Mouse (Mus musculus): Measurements from ENCODE around the gene Cpne7.

DNA sequence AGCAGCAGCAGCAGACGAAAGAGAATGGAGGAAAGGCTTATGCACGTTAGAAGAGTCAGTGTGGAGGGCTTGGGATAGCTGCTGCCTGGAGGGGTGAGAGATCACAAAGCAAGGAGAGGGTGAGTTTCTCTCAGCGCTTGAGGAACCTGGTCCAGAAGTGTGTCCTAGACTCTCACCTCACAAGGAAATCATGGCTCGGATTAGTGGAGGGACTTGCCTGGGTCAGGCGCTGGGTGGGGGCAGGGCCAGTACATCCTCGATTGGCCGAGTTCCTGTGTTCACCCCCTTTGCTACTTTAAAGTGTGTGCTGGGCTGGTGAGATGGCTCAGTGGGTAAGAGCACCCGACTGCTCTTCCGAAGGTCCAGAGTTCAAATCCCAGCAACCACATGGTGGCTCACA lies 18.6 kb downstream of the Cpne7 start:
- TF ChIP-seq CTCF (IDR thresholded peaks at IDR 0.05; ENCODE audit: borderline replicate concordance, insufficient read depth, low read depth, low read length) (no peak), POLR2A (IDR thresholded peaks at IDR 0.05; ENCODE audit: borderline replicate concordance, insufficient read depth, low read length) (no peak)

All from cerebellum, adult 2 months (tissue).